Mouse (Mus musculus) testis, postnatal 10 days (tissue): ENCODE measurements around the gene Tead1.

Source experiments
- DNase-seq: peaks from one replicate; pipeline ENCODE4 v3.0.0; 2021; ENCODE audit warnings: low spot score

The Tead1 gene

DNA sequence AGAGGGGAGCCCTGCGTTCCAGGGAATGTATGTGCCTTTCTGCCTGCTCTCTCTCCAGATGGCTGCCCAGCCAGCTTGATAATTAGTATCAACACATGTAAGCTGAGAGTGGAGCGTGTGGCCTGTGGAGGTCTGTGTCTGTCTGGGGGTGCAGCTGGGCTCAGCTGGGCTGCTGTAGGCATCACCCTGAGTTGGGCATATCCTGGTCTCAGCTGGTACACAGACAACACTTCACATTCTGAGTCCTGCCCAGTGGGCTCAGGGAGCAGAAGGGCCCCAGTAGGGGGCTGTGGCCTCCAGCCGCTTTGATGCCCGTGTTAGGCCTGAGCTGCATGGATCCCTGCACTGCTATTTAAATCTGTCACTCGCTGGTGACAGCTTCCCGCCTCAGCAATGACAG lies 100.5 kb downstream of the Tead1 start:
- no peak for DNase-seq

DNA sequence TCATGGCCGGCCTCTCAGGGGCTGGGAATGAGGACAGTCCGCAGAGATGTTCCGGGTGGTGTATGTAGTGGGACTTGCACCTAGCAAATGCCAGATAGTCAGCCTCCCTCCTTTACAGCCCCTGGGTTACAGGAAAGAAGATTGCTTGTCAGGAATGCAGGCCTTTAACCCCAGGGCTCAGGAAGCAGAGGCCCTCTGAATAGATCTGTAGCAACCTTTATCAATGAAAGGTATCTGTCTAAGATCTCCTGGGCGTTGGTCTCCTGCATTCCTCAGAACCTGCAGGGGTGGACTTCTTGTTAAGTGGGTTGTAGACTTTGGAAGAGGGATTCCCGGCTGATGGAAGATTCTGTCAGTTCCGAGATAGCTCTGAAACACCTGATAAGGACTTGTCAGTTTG lies 101.8 kb downstream of the Tead1 start:
- no peak for DNase-seq

DNA sequence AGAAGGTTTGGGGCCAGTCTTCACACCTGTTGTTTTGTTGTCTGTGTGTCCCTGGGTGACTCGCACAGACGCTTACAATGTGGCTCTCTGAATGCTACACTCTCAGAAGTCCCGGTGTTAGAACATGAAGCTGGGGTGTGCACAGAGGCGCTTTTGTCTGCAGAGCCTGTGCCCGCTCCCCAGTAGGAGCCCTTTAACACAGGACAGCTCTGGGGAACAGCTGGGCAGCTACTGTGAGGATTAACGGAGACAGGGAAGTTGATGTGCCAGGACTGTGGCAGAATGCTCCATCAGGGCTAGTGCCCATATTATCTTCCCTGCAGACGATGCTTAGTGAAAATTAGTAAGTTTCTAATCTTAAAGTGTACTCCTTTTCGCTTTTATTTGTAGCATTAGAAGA lies 102.9 kb downstream of the Tead1 start:
- no peak for DNase-seq

DNA sequence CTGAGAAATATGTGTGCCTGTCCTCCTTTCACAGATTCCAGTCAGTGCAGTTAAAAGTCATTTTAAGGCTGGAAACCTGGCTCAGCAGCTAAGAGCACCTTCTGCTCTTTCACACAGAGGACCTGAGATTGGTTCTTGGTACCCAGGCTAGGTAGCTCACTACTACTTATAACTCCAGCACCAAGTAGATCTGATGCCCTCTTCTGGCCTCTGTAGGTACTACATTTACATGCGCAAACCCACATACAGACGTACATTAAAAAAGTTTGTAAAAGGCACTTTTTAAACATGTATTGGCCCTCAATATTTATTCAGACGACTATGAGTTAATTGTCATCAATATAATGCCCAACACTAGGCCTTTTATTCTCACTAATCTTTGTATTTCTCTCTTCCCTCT lies 105.2 kb downstream of the Tead1 start:
- no peak for DNase-seq

DNA sequence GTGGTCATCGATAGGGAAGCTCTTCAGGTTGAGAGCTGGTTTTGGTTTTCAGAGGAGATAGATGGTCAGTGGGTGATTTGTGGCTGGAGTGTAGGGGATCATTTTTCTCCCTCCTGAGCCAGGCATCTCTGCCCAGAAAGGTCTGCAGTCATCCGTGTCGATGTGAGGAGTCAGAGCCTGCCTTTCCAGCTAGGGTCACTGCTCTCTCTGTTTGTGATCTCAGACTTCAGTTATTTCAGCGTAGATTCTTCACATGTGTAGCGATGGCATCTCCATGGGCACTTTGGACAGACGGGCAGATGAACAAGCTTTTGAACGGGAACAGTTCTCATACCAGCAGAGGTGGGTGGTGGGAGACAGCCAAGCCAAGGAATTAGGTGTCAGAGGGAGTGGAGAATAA lies 106.2 kb downstream of the Tead1 start:
- DNase-seq = no peak

DNA sequence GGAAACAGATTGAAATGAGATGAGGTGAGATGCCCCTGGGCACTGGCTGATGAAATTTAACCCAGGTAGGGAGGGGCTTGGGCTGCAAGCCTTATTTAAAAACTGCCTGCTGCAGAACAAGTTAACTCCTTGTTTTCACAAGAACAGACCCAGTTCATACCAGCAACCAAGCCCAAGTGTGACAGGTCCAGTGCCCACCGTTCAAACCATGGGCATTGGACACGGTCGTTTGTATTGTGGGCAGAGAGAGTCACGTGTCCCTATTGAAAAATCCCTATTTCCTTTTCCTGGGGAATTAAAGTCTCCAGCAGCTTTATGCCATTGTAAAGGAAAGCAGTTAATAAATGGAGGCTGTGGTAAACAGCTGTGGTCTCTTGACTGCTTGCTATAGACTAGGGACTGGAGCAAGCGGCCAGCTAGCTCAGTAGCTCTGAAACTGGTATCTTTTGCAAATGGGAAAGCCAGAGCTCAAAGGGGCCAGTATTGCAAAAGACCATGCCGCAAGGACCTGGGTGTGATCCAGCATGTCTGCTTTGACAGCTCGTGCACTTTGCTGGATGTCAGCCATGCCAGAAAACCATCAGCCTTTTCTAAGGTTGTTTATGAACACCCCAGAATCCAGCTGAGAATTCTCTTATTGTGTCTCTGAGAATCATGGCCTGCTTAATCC lies 107.6 kb downstream of the Tead1 start:
- no peak for DNase-seq

DNA sequence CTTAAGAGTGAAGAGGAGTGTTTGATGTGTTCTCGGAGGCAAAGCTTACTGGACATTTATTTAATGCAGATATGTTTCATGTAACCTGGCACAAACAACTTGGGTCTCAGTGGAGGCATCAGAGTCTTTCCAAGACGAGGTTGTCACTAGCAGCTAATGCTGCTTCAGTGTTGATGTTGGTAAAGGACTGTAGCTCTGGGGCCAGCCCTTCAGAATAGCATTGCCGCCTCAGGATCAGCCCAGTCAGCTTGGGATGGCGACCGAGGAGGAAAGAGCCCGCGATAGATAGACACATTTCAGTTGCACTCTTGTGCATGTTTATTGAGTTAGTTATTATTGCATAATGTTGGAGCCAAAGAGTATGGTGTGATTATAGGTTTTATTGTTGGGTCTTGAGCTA lies 108.2 kb downstream of the Tead1 start:
- no peak for DNase-seq

DNA sequence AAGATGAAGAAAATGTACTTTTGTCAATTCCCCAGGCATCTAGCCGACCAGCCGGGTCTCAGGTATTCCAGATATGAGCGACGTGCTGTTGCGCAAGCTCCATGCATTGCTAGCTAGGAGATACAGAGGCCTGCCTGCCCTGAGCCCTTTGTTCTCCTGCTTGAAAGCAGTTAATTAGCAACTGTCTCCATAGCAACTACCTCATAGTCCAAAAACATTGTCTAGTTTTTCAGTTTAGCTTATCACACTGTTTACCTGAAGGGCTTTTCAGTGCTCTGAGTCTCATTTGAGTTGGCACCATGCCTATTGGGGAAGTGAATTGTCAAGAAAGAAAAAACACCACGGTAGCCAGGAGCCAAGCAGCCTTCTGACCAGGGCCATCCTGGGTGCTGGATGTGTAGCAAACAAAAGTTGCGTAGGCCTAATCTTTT lies 109.2 kb downstream of the Tead1 start:
- DNase-seq = no peak

DNA sequence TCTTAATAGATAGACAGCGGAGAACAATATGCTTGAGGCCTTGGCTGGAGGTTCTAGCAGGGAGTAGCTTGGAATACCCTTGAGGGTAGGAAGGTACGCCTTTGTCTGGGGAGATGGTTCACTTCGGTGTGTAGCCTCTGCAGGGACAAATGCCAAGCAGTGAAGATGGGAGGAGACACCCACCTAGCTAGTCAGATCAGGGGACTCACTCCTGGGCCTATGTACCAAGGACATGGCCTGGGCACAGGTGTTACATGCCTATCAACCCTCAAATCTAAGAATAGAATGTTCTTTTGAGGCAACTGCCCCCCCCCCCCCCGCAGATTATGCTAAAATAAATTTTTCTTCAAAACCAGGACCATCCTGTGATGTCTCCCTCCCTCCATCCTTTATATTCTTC lies 110.6 kb downstream of the Tead1 start:
- no peak for DNase-seq

DNA sequence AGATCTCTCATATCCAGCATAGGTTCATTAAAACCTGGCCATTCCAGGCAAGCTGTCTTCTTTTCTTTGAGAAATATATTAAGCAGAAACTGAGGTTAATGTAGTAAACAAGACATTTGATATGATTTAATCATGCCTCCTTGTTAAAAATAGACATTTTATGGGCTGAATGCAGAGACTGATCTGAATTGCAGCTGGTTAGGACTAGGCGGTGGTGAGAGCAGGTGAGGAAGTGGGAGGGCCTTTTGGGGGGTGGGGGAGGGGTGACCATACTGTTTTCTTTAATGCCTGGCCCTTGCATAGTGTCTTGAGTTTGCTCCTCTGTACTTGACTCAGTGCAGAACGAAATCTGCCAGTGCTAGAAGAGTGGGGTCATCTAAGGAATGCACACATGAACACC lies 111.2 kb downstream of the Tead1 start:
- no peak for DNase-seq

DNA sequence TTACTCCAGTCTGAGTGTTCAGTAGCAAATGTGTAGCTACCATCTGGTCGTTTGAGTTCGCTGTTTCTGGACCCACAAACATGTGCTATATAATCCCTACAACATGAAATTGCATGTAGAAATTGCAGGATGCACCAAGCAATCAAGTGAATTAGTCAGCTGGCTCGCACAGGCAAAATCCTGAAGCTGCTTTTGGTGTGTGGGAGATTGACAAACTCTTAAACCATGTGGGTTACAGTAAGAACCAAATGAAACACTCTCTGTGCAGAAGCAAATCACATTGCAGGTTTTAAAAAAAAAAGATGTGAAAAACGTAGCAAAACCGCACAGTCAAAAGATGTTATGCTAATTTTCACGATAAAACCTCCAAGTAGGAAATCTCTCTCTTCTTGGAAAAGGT lies 113.6 kb downstream of the Tead1 start:
- DNase-seq = no peak

DNA sequence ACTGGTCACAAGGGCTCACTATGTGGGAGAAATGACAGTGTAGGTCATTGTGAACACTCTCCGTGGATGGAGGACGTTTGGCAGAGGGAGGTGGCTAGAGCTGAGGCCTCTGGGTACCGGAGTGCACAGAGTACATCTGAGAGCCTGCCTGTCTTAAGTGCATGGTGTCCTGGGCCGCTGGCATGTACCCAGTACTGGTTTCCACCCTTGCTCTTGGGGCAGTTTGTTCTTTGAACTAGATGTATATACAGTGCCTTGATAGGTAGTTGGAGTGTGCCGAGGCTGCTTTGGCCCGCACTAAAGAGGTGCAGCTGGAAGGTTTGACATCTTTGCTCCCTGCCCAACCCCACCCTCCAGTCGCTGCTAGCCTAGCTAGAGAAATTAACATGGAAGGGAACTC lies 114.8 kb downstream of the Tead1 start:
- DNase-seq = peak; percentile 46

DNA sequence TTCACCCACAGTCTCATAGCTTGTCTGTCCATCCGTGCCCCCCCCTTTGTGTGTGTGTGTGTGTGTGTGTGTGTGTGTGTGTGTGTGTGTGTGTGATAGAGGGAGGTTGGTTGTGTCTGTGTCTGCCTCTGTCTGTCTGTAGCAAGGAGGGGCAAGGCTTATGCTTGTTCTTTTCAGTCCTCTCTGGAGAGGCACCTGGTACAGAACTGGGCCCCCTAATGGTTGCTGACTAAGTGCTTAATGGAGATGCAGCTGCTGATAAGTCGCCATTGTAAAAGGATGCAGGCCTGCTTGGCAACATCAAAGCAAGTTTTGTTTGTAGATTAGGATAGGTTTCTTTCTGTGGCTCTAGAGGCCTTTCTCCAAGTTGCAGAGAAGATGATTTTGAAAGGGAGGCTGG lies 115.4 kb downstream of the Tead1 start:
- DNase-seq = no peak

DNA sequence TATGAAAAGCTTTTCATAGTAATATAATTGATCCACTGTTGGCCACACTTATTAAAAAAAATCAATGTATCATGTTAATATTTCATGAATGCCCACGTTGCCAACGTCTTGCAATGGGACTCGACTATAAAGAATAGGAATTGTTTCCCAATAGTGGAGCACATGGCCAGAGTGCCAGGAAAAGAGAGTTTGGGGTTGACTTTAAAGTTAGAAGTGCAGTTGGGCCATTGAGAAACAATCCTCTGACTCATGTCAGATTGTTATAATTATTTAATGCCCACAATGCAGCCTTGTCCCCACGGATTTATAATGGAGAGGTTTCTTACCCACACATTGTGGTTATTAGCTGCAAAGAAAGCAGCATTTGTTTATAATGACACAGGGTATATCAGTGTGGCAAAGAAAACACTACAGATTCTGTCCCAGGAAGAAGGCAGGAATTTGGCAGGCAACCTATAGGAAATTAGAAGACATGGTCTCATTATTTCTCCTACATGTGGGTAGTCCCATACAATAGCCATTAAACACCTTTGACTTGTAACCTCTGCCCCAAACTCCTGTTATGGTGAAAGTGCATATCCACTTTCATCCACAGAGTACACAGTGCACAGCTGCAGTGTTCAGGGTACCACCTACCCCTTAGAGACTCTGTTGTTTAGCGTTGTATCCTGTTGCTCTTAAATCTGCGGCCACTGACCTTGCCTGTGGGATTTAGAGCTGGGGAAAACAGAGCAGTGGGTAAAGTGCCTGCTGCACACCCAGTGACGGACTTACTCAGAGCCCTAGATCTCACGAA lies 118.6 kb downstream of the Tead1 start:
- DNase-seq = no peak

DNA sequence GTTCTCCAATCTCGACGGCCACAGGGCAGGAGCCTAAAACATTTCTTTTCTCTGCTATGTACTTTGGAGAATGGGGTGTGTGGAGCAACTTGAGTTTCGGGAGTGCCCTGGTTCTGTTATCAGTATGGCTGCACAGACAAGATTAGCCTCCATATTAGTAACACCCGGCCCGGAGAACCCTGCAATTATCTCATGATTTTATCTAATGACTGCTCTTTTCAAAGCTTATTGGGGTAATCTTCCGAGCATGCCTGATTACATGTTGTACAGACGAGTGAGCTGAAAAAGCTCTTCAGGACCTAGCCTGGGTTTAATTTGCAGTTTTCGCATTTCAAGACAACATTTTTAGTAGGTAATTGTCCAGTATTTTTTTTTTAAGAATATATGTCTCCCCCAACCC lies 122.6 kb downstream of the Tead1 start:
- DNase-seq = no peak

DNA sequence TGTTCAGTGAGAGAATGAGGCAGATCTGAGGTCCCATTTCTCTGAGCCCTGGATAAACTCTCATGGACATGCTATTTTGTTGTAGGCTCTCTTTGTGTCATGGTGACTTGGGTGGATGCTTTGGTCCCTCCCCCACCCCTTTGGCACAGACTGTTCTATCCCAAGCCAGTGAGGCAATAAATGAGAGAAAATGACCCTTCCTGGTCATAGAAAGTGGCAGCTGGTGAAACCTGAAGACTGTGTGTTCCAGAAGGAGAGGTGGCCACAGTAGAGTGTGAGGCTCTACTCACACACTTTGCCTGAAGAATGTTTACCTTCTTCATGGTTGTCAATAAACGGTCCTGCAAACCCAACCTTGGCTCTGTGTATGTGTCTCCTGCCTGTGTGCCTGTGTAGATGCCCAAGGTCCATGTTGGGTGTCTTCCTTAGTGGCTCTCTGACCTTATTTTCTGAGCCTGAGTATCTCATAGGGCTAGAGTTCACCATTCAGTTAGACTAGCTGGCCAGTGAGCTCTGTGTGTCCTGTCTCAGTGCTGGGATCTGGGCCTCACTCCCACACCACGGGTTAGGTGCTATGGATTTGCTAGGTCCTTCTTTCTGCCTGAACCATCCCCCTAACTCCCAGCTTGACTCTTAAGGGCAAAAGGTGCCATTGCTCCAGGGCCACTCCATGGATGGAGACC lies 127.7 kb downstream of the Tead1 start:
- no peak for DNase-seq

DNA sequence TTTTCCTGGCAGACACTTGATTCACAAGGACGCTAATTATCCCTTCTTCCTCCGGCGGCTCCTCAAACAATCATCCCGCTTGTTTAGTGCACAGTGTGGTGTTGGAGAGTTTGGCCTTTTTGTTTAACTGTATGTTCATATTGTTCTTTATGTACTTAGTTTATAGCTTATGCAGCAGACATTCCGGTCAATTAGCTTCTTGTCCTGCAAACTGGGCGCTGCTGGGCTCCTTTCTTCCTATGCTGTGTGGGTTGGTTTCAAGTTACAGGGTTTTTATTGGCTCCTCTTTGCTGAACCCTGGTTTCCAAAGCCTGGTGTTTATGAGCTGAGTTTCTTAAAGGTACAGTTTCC lies 128.3 kb downstream of the Tead1 start:
- DNase-seq = no peak

DNA sequence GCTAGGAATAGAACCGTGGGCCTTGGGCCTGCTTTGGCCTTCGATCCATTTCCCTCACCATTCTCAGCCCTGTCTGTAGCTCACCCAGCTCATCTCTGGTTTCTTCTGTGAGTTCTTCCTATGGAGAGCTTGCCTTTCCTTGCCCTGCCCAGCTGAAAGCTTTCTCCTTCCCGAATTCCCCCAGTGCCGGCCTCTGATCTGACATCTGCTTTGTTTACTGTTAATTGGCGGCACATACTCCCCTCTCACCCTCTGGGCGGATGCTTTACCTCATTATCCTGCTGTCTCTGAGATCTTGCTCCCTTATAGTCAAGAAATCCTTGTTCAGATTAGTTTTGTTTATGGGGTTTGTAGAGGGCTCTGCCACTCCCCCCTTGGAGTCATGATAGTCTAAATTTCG lies 131.6 kb downstream of the Tead1 start:
- no peak for DNase-seq

DNA sequence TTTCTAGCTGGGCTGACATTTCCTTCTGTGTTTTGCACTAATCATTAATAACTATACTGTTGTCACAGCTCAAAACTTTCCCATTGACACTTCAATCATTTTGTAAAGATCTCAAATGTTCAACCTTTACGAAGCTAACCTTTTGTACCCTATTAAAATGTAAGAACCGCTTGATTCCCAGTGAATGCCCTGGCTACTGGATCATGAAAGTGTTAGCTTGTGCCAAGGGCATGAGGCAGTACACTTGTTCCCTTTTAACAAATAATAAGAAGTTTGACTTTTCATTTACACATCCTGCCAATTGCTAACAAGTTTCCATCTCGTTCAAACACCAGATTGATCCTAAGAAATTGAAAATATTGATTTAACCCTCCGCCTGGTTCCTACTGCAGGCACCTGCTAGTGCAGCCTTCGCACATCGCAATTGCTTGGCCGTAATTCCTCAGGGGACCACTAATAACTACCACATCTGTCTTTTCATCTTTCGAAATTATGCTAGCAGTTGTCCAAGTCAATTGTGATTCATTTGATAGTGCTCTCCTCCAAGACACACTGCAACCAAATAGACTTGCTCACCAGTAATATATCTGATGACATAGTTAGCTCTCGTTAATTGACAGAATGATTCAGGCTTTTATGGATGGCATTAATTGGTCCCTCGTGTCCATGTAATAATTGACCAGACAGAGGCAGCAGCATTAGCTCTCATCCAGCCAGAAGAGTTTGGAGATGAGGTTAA lies 133.1 kb downstream of the Tead1 start:
- DNase-seq = no peak

DNA sequence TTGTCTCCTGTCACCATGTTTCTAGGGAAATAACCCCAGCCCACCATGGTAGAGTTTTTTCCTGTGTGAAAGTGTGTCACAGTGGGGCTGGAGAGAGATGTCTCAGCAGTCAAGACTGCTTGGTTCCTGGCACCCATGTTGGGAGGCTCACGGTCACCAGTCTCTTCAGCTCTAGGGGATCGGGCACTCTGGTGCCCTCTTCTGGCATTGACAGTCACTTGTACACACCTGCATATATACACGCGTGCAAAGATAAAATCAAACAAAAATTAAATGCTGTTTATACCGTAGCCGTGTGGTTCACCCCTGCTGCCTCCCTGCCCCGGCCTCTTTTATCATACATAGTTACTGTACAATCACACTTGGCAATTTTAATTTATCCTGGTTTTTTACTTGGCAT lies 134.0 kb downstream of the Tead1 start:
- DNase-seq = no peak

DNA sequence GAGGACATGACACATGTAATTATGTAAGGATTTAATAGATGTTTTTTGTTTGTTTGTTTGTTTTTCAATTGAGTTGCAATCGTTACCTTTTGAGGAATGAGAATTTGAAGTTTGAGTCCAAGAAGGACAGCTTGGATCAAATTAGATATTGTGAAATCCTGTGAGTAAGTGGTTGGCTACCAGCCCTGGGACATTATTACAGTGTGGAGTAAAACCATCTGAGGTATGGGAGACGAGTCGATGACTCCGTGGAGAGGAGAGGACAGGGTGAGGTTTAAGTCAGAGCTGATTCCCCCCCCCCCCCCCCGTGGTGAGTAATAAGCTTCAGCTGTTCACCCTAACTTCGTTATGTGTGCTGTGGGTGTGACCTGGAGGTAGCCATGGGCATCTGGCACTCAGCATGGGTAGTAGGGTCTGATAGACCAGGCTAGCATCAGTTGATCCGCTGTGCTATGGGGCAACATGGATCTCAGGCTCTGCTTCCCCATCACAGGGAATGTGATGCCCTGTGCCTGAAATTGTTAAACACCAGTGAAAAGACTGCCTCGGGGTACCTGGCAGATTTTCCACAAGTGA lies 134.7 kb downstream of the Tead1 start:
- no peak for DNase-seq

DNA sequence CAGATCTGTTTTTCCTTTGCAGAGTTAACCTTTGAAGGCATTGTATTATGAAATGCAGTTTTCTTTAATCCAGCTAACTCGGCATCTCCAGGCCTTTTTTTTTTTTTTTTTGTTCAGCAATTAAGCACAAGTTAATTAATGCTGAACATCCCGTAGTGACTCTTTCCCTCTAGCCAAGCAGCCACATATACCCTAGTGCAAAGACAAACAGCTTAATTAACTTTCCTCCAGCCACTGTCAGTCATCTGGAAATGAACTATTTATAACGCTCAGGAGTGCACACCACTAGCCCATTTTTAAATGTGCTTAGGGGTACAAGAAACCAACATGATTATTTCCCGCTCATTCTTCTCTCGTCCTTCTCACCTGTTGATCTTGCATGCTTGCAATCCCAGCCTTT lies 136.9 kb downstream of the Tead1 start:
- DNase-seq = no peak
